Mouse (Mus musculus) brain, embryonic 14.5 days (tissue): ENCODE results near the gene Kcnma1.

Source experiments
- CTCF ChIP-seq: fragments of 200-500 bp; IDR thresholded peaks from 2 replicates; pipeline ENCODE4 v1.5.1; 2012; ENCODE audit warnings: inconsistent platforms, mild to moderate bottlenecking, moderate library complexity, borderline replicate concordance; ENCODE audit not compliant: insufficient read depth, insufficient read length; ENCODE audit errors: extremely low read depth
- POLR2A ChIP-seq: fragments of 200-500 bp; IDR thresholded peaks from 2 replicates; pipeline ENCODE4 v1.6.1; 2012; ENCODE audit warnings: mild to moderate bottlenecking, inconsistent platforms, borderline replicate concordance; ENCODE audit not compliant: poor library complexity, insufficient read depth, insufficient read length, severe bottlenecking; ENCODE audit errors: extremely low read depth

DNA sequence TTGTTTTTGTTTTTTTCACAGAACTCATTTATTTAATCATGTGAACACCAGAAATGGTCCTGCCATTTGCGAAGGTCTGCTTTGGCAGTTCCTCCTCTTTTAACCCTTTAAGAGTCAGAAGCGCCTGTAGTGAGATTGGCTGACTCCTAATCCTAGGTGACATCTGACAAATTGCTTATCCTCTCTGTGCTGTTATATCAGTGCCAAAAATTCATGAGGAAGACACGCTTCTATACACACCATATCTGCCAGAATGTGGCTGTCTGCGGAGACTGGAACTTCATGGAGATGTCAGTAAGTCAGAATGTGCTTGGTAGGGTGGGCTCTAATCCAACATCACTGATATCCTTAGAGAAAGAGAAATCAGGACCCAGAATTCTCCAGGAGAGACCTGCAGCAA, 157.3 kb downstream of the Kcnma1 start:
- TF ChIP-seq CTCF = no peak
- TF ChIP-seq POLR2A = no peak
